Mouse (Mus musculus): ENCODE data around the gene Ndufaf2.

GRCm38 (mm10) chr13:108187994-108188393 lies 29.6 kb upstream of the Ndufaf2 start:
- TF ChIP-seq USF2 (conservative IDR thresholded peaks at IDR 0.05; ENCODE audit: low read depth, low read length), result no peak
- no peak for TF ChIP-seq POLR2A (IDR thresholded peaks at IDR 0.05; ENCODE audit: low read depth, low read length)
- TF ChIP-seq USF1 (IDR thresholded peaks at IDR 0.05; ENCODE audit: low read depth, low read length), result no peak

Measured in CH12.LX (cell line).